Mouse (Mus musculus): ENCODE results near the gene Adprm.
"Not testable (repeated sequence)": the region's sequence is repeated elsewhere in the genome, so short reads cannot be mapped to it uniquely, and the experiment has no call there.

The Adprm gene

GRCm38 (mm10) chr11:67075036-67075435 is 22.6 kb upstream of the Adprm start:
- no peak for DNase-seq

- DNase-seq, result no peak
These were observed 20.3 kb upstream of the Adprm start for GRCm38 (mm10) chr11:67072615-67073130.

- DNase-seq, result no peak
These were observed 15.3 kb upstream of the Adprm start for GRCm38 (mm10) chr11:67067741-67068140.

GRCm38 (mm10) chr11:67062726-67063125 is 10.3 kb upstream of the Adprm start:
- no peak for DNase-seq

GRCm38 (mm10) chr11:67061311-67061710 is 8.9 kb upstream of the Adprm start:
- no peak for DNase-seq

- DNase-seq, result no peak
These were observed 2.5 kb upstream of the Adprm start for GRCm38 (mm10) chr11:67054754-67055365.

- DNase-seq, result no peak
These were observed 596 bp downstream of the Adprm start for GRCm38 (mm10) chr11:67051676-67052320.

GRCm38 (mm10) chr11:67049256-67049655 is 3.1 kb downstream of the Adprm start:
- no peak for DNase-seq

GRCm38 (mm10) chr11:67048496-67048895 is 3.9 kb downstream of the Adprm start:
- no peak for DNase-seq

GRCm38 (mm10) chr11:67047199-67047598 is 5.2 kb downstream of the Adprm start:
- DNase-seq, result no peak

- DNase-seq, result no peak
These were observed 7.4 kb downstream of the Adprm start for GRCm38 (mm10) chr11:67044959-67045358.

GRCm38 (mm10) chr11:67043007-67043406 is 9.4 kb downstream of the Adprm start:
- no peak for DNase-seq

- DNase-seq, result no peak
These were observed 11.9 kb downstream of the Adprm start for GRCm38 (mm10) chr11:67040483-67040882.

- no peak for DNase-seq
These were observed 12.6 kb downstream of the Adprm start for GRCm38 (mm10) chr11:67039799-67040198.

GRCm38 (mm10) chr11:67036892-67037291 is 15.5 kb downstream of the Adprm start:
- DNase-seq, result no peak

GRCm38 (mm10) chr11:67036229-67036628 is 16.2 kb downstream of the Adprm start:
- no peak for DNase-seq

- no peak for DNase-seq
These were observed 17.5 kb downstream of the Adprm start for GRCm38 (mm10) chr11:67034775-67035485.

GRCm38 (mm10) chr11:67031603-67031915 is 20.8 kb downstream of the Adprm start:
- DNase-seq, result no peak

GRCm38 (mm10) chr11:67030904-67031602 is 21.3 kb downstream of the Adprm start:
- no peak for DNase-seq

GRCm38 (mm10) chr11:67024867-67025477 is 27.4 kb downstream of the Adprm start, which contains the start of gene Tmem220:
Gene Tmem220, plus strand, starts transcription at chr11:67025154.
- peak; percentile 98 for DNase-seq

- no peak for DNase-seq
These were observed 28.5 kb downstream of the Adprm start for GRCm38 (mm10) chr11:67023802-67024340.

- DNase-seq, result not testable (repeated sequence)
These were observed 29.2 kb downstream of the Adprm start for GRCm38 (mm10) chr11:67023191-67023590.
